Mouse (Mus musculus): ENCODE measurements around the gene Spef1. TPM values are rescaled to one million over a fixed set of nuclear protein-coding genes. Genes with fewer than 3 reads are reported as not detected.
A peak's percentile ranks its signal among the peaks of the same experiment; 100 is the strongest.
"Not testable (repeated sequence)": the region's sequence is repeated elsewhere in the genome, so short reads cannot be mapped to it uniquely, and the experiment has no call there.

Spef1 gene
- polyA plus RNA-seq (2016; fragmentation: Nextera tagmentation; extraction: Ambion mirVana): 9.0 and 9.3 TPM in 2 replicates

GRCm38 (mm10) chr2:131186771-131187601, at the start of gene Spef1, which contains the start of gene Cdc25b:
Spef1 (minus strand) TSS chr2:131187282.
Cdc25b (plus strand) TSS chr2:131186949.
- peaks cover 50% of the 10 kb centered on the region for H3K4me1 ChIP-seq
- ATAC-seq (ENCODE audit: low FRiP score, low read depth): peak; percentile 72

GRCm38 (mm10) chr2:131234970-131235635, 48.0 kb upstream of the Spef1 start:
- H3K9ac ChIP-seq: no peak overlapping the region
- peaks cover 11% of the 10 kb centered on the region for H3K4me1 ChIP-seq
- H3K27me3 ChIP-seq (replicated peaks): no peaks in the 10 kb centered on the region
- ATAC-seq (ENCODE audit: low FRiP score, low read depth): no peak
- peaks cover 6% of the 10 kb centered on the region for H3K36me3 ChIP-seq
- H3K9me3 ChIP-seq: no peaks in the 10 kb centered on the region
- WGBS: 80% methylated on average over 7 of the region's 7 CpGs
- no peak overlapping the region for H3K27ac ChIP-seq
- H3K4me2 ChIP-seq (replicated peaks): peak overlapping the region; percentile 78
- no peak overlapping the region for H3K4me3 ChIP-seq

More at GRCm38 (mm10) chr2:131186771-131187601, at the start of gene Spef1, which contains the start of gene Cdc25b:
- Histone ChIP-seq H3K27ac (peak within 1 kb of the TSS; percentile 64), H3K4me3 (peak within 1 kb of the TSS; percentile 71), H3K4me2 (replicated peaks) (peak within 1 kb of the TSS; percentile 80), H3K9ac (peak within 1 kb of the TSS; percentile 75), H3K27me3 (replicated peaks) (no peaks in the 10 kb centered on the region), H3K9me3 (no peaks in the 10 kb centered on the region), H3K36me3 (no peaks in the 10 kb centered on the region)
- WGBS: 2% methylated on average over 43 of the region's 43 CpGs

GRCm38 (mm10) chr2:131234127-131234650, 47.1 kb upstream of the Spef1 start:
- peak; percentile 55 for ATAC-seq (ENCODE audit: low FRiP score, low read depth)
- peak overlapping the region; percentile 58 for H3K9ac ChIP-seq
- peaks cover 11% of the 10 kb centered on the region for H3K4me1 ChIP-seq
- peak overlapping the region; percentile 78 for H3K4me2 ChIP-seq (replicated peaks)
- H3K4me3 ChIP-seq: peak overlapping the region; percentile 51
- 13% methylated on average over 28 of the region's 28 CpGs for WGBS
- peaks cover 1% of the 10 kb centered on the region; the same call in 1 of the 2 replicates for H3K36me3 ChIP-seq
- no peaks in the 10 kb centered on the region for H3K9me3 ChIP-seq
- H3K27me3 ChIP-seq (replicated peaks): no peaks in the 10 kb centered on the region
- H3K27ac ChIP-seq: no peak overlapping the region

- peak within 1 kb of the TSS; percentile 58 for H3K9ac ChIP-seq
- no peak within 1 kb of the TSS for H3K27ac ChIP-seq
- peak within 1 kb of the TSS; percentile 78 for H3K4me2 ChIP-seq (replicated peaks)
- H3K9me3 ChIP-seq: no peaks in the 10 kb centered on the region
- H3K4me1 ChIP-seq: peaks cover 11% of the 10 kb centered on the region
- H3K27me3 ChIP-seq (replicated peaks): no peaks in the 10 kb centered on the region
- H3K4me3 ChIP-seq: peak within 1 kb of the TSS; percentile 51
- 10% methylated on average over 29 of the region's 29 CpGs for WGBS
- peak; percentile 100 for ATAC-seq (ENCODE audit: low FRiP score, low read depth)
- no peaks in the 10 kb centered on the region for H3K36me3 ChIP-seq
Observed at GRCm38 (mm10) chr2:131233307-131234126, 46.4 kb upstream of the Spef1 start, which contains the start of gene Mavs. Mavs (plus strand) TSS chr2:131234063.

- Histone ChIP-seq H3K4me3 (no peak overlapping the region), H3K9ac (no peak overlapping the region), H3K27me3 (replicated peaks) (no peaks in the 10 kb centered on the region), H3K9me3 (no peaks in the 10 kb centered on the region), H3K4me2 (replicated peaks) (no peak overlapping the region), H3K4me1 (peaks cover 11% of the 10 kb centered on the region), H3K27ac (no peak overlapping the region), H3K36me3 (no peaks in the 10 kb centered on the region)
- WGBS: 74% methylated on average over 2 of the region's 2 CpGs
- no peak for ATAC-seq (ENCODE audit: low FRiP score, low read depth)
Observed at GRCm38 (mm10) chr2:131232558-131232957, 45.5 kb upstream of the Spef1 start.

- Histone ChIP-seq H3K9ac (no peak overlapping the region), H3K36me3 (no peaks in the 10 kb centered on the region), H3K4me2 (replicated peaks) (no peak overlapping the region), H3K27ac (no peak overlapping the region), H3K9me3 (no peaks in the 10 kb centered on the region), H3K4me1 (no peaks in the 10 kb centered on the region), H3K4me3 (no peak overlapping the region), H3K27me3 (replicated peaks) (no peaks in the 10 kb centered on the region)
- ATAC-seq (ENCODE audit: low FRiP score, low read depth): no peak
- 93% methylated on average over 3 of the region's 3 CpGs for WGBS
Observed at GRCm38 (mm10) chr2:131227243-131227642, 40.2 kb upstream of the Spef1 start.

- not testable (repeated sequence) for H3K4me3 ChIP-seq; H3K36me3 ChIP-seq; H3K9ac ChIP-seq; H3K4me1 ChIP-seq; H3K9me3 ChIP-seq; H3K4me2 ChIP-seq (replicated peaks); H3K27ac ChIP-seq; ATAC-seq (ENCODE audit: low FRiP score, low read depth); H3K27me3 ChIP-seq (replicated peaks)
- WGBS: 80% methylated on average over 2 of the region's 2 CpGs
Observed at GRCm38 (mm10) chr2:131226669-131227068, 39.6 kb upstream of the Spef1 start.

GRCm38 (mm10) chr2:131225178-131225577, 38.1 kb upstream of the Spef1 start:
- WGBS: 89% methylated on average over 6 of the region's 6 CpGs
- H3K9me3 ChIP-seq: no peaks in the 10 kb centered on the region
- no peak overlapping the region for H3K4me3 ChIP-seq
- H3K36me3 ChIP-seq: no peaks in the 10 kb centered on the region
- no peak overlapping the region for H3K9ac ChIP-seq
- H3K4me1 ChIP-seq: no peaks in the 10 kb centered on the region
- no peak overlapping the region for H3K27ac ChIP-seq
- no peak overlapping the region for H3K4me2 ChIP-seq (replicated peaks)
- no peak for ATAC-seq (ENCODE audit: low FRiP score, low read depth)
- H3K27me3 ChIP-seq (replicated peaks): no peaks in the 10 kb centered on the region

GRCm38 (mm10) chr2:131223569-131223968, 36.5 kb upstream of the Spef1 start:
- no peaks in the 10 kb centered on the region for H3K27me3 ChIP-seq (replicated peaks)
- no peaks in the 10 kb centered on the region for H3K9me3 ChIP-seq
- H3K4me3 ChIP-seq: no peak overlapping the region
- H3K4me2 ChIP-seq (replicated peaks): no peak overlapping the region
- no peak overlapping the region for H3K27ac ChIP-seq
- no peaks in the 10 kb centered on the region for H3K36me3 ChIP-seq
- ATAC-seq (ENCODE audit: low FRiP score, low read depth): no peak
- 76% methylated on average over 1 of the region's 1 CpGs for WGBS
- H3K4me1 ChIP-seq: no peaks in the 10 kb centered on the region
- no peak overlapping the region for H3K9ac ChIP-seq

GRCm38 (mm10) chr2:131222562-131222961, 35.5 kb upstream of the Spef1 start:
- no peaks in the 10 kb centered on the region for H3K27me3 ChIP-seq (replicated peaks)
- no peaks in the 10 kb centered on the region for H3K36me3 ChIP-seq
- no peak overlapping the region for H3K4me2 ChIP-seq (replicated peaks)
- no peak overlapping the region for H3K27ac ChIP-seq
- no peak overlapping the region for H3K4me3 ChIP-seq
- no peak for ATAC-seq (ENCODE audit: low FRiP score, low read depth)
- H3K9me3 ChIP-seq: no peaks in the 10 kb centered on the region
- H3K9ac ChIP-seq: no peak overlapping the region
- WGBS: 69% methylated on average over 5 of the region's 5 CpGs
- no peaks in the 10 kb centered on the region for H3K4me1 ChIP-seq

- Histone ChIP-seq H3K36me3 (no peaks in the 10 kb centered on the region), H3K9ac (no peak overlapping the region), H3K4me3 (no peak overlapping the region), H3K4me1 (no peaks in the 10 kb centered on the region), H3K27me3 (replicated peaks) (no peaks in the 10 kb centered on the region), H3K9me3 (no peaks in the 10 kb centered on the region), H3K27ac (no peak overlapping the region), H3K4me2 (replicated peaks) (no peak overlapping the region)
- WGBS: 80% methylated on average over 3 of the region's 3 CpGs
- ATAC-seq (ENCODE audit: low FRiP score, low read depth): no peak
Observed at GRCm38 (mm10) chr2:131221853-131222515, 34.9 kb upstream of the Spef1 start.

Measured in neural tube, embryonic 12.5 days (tissue).